Mouse (Mus musculus) telencephalon, adult 2 months (tissue): ENCODE results near the gene Akap2.
A peak's percentile ranks its signal among the peaks of the same experiment; 100 is the strongest.

Experiments
- DNase-seq: peaks from one replicate; pipeline ENCODE4 v3.0.0-alpha.2; 2011; ENCODE audit warnings: low read depth, low spot score

The Akap2 gene

GRCm38 (mm10) chr4:57906708-57907107 lies 189.3 kb downstream of the Akap2 start:
- DNase-seq: no peak

- no peak for DNase-seq
These were observed 191.4 kb downstream of the Akap2 start for GRCm38 (mm10) chr4:57908860-57909259.

- no peak for DNase-seq
These were observed 195.6 kb downstream of the Akap2 start for GRCm38 (mm10) chr4:57913021-57913420.

- no peak for DNase-seq
These were observed 197.0 kb downstream of the Akap2 start for GRCm38 (mm10) chr4:57914193-57915190.

GRCm38 (mm10) chr4:57915216-57915965 lies 197.9 kb downstream of the Akap2 start:
- no peak for DNase-seq

GRCm38 (mm10) chr4:57916201-57916661 lies 198.8 kb downstream of the Akap2 start, which contains the start of gene D630039A03Rik:
TSS of gene D630039A03Rik (minus strand) at chr4:57916297.
- no peak for DNase-seq

- DNase-seq: no peak
These were observed 199.3 kb downstream of the Akap2 start for GRCm38 (mm10) chr4:57916711-57917110.

- DNase-seq: no peak
These were observed 202.3 kb downstream of the Akap2 start for GRCm38 (mm10) chr4:57919494-57920423.

- DNase-seq: no peak
These were observed 203.1 kb downstream of the Akap2 start for GRCm38 (mm10) chr4:57920522-57920921.

- DNase-seq: no peak
These were observed 204.7 kb downstream of the Akap2 start for GRCm38 (mm10) chr4:57922171-57922570.

- DNase-seq: no peak
These were observed 207.2 kb downstream of the Akap2 start for GRCm38 (mm10) chr4:57924556-57925071.

GRCm38 (mm10) chr4:57927464-57928205 lies 210.2 kb downstream of the Akap2 start:
- peak; percentile 21 for DNase-seq

GRCm38 (mm10) chr4:57930559-57931170 lies 213.2 kb downstream of the Akap2 start:
- no peak for DNase-seq

- no peak for DNase-seq
These were observed 216.7 kb downstream of the Akap2 start for GRCm38 (mm10) chr4:57934181-57934580.

- DNase-seq: no peak
These were observed 219.8 kb downstream of the Akap2 start for GRCm38 (mm10) chr4:57937292-57937691.

GRCm38 (mm10) chr4:57940631-57941030 lies 223.2 kb downstream of the Akap2 start:
- DNase-seq: no peak

- DNase-seq: no peak
These were observed 225.4 kb downstream of the Akap2 start for GRCm38 (mm10) chr4:57942892-57943291.
